Mouse (Mus musculus): ENCODE measurements around the gene Zrsr2. TPM values are rescaled to one million over a fixed set of nuclear protein-coding genes. Genes with fewer than 3 reads are reported as not detected.
A peak's percentile ranks its signal among the peaks of the same experiment; 100 is the strongest.

Zrsr2 gene
- total and polyA plus RNA-seq, 3 experiments = 13.7 to 76.8 (median 14.2) TPM

DNA sequence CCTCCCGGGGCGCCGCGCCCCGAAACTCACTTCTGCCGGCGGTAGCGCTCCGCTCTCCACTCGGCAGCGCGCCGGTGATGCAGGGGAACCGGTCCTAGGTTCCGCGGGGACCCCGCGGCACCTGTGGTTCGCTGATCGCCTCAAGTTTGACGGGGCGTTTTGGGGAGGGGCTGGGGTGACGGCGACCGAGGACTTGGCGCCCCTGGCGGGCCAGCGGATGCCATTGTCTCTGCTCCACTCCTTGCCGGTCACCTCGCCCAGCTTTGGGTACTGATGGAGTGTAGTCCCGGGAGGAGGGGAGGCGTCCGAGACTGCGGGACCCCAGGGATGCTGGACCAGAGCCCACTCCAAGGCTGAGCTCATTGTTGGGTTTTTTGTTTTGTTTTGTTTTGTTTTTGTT is 49.1 kb downstream of the Zrsr2 start:
- Histone ChIP-seq H3K36me3 (replicated peaks in 1 of 2; ENCODE audit: control insufficient read depth in 1 of 2, insufficient read depth in 1 of 2, low read length in 1 of 2) (peaks cover 0 to 3% of the 10 kb centered on the region in 2 experiments), H3K4me3 (replicated peaks in 1 of 3; ENCODE audit: low read depth in 2 of 3, low read length in 2 of 3, poor library complexity in 1 of 3) (peak overlapping the region; percentile 44 to 71 (median 70)), H3K9ac (ENCODE audit: insufficient read depth, low read depth) (peak overlapping the region; percentile 85), H3K27ac (ENCODE audit: insufficient read depth, low read depth) (no peak overlapping the region), H3K27me3 (replicated peaks) (no peaks in the 10 kb centered on the region), H3K79me2 (replicated peaks; ENCODE audit: control insufficient read depth, extremely low read depth, insufficient read depth, poor library complexity, severe bottlenecking) (no peaks in the 10 kb centered on the region), H3K4me1 (ENCODE audit: control insufficient read depth in 1 of 2, insufficient read depth in 2 of 2) (no peaks in the 10 kb centered on the region), H3K9me3 (replicated peaks; ENCODE audit: low read length) (no peaks in the 10 kb centered on the region), H3K4me2 (ENCODE audit: insufficient read depth, low read depth, poor library complexity, severe bottlenecking) (peak overlapping the region; percentile 51; the same call in 1 of the 2 replicates)
- peak in 1 of 2 experiments; percentile 29; a peak in 1 of 4 replicates for TF ChIP-seq CTCF (conservative IDR thresholded peaks at IDR 0.05 in 1 of 2, IDR thresholded peaks at IDR 0.05 in 1 of 2; ENCODE audit: low read depth in 2 of 2, low read length in 2 of 2)
- TF ChIP-seq RAD21 (IDR thresholded peaks at IDR 0.05; ENCODE audit: low read depth, low read length) = peak; percentile 1
- peak; percentile 17; the same call in 1 of the 2 replicates for TF ChIP-seq SMC3 (IDR thresholded peaks at IDR 0.05; ENCODE audit: low read depth, low read length)
- no peak for TF ChIP-seq TCF12 (IDR thresholded peaks at IDR 0.05; ENCODE audit: low read depth, low read length)
- TF ChIP-seq RCOR1 (conservative IDR thresholded peaks at IDR 0.05; ENCODE audit: low read depth, low read length) = no peak
- in situ Hi-C loops (cut with MboI; ENCODE audit: low pct_ligation_motif_present, low pct_unique_long_range_greater_than_20kb, low sequenced_read_pairs) = loop anchor here (25.0 kb wide), 1 partner anchor 197 kb away; no protein-coding TSS in a partner anchor
- DNase-seq (ENCODE audit: extremely low read depth) = peak; percentile 25
- dilution Hi-C loops (cut with MboI; ENCODE audit: extremely low pct_ligation_motif_present, extremely low pct_unique_long_range_greater_than_20kb, low sequenced_read_pairs) = no loop called here

DNA sequence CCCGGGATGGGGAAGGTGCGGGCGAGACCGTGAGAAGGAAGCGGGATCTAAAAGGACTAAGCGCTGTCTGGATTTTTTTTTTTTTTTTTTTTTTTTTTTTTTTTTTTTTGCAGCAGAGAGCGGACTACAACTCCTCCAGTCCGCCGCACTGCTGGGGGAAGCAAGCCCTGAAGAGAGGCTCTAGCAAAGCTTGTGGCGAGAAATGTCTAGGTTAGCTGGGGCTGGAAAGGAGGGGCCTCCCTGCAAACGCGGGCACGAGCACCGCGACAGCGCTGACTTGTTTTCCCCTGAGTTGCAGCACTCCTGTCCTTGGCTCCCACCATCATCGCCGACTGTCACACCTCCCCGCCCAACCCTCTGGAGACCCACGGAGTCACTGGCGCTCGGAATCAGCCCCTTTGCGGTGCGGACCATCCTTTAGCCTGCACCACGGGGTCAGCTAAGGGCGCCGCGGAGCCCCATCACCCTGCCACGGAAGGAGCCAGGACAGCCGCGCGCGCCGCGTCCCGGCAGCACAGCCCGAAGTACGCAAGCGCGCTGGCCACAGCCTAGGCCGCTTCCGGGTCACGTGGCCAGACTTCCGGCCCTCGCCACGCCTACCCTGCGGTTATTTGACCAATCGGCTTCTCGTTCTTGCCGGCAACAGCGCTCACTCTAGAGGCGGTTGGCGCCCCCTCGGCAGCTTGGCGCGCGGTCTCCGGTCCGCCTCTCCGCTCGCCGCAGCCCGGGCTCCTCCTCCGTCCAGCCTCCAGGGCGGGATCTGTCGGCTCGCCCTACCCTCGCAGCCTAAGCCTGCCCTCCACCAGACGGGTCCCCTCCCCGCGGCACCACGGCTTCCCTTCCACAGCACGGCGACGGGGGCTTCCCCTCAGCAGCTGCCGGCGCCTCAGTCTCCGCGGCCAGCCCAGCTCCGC is 49.9 kb downstream of the Zrsr2 start, which contains the start of gene Ap1s2:
TSS of gene Ap1s2 (plus strand) at position 681 of the 914 bp plus-strand sequence.
- in situ Hi-C loops (cut with MboI; ENCODE audit: low pct_ligation_motif_present, low pct_unique_long_range_greater_than_20kb, low sequenced_read_pairs) = loop anchor here (25.0 kb wide), 1 partner anchor 196 kb away; no protein-coding TSS in a partner anchor
- H3K27ac ChIP-seq (ENCODE audit: insufficient read depth, low read depth) = peak within 1 kb of the TSS; percentile 62
- DNase-seq (ENCODE audit: extremely low read depth) = peak; percentile 88

More for the DNA sequence above, 49.9 kb downstream of the Zrsr2 start, which contains the start of gene Ap1s2:
- dilution Hi-C loops (cut with MboI; ENCODE audit: extremely low pct_ligation_motif_present, extremely low pct_unique_long_range_greater_than_20kb, low sequenced_read_pairs) = no loop called here
- Histone ChIP-seq H3K4me2 (ENCODE audit: insufficient read depth, low read depth, poor library complexity, severe bottlenecking) (peak within 1 kb of the TSS; percentile 78), H3K4me1 (ENCODE audit: control insufficient read depth in 1 of 2, insufficient read depth in 2 of 2) (no peaks in the 10 kb centered on the region), H3K27me3 (replicated peaks) (no peaks in the 10 kb centered on the region), H3K9ac (ENCODE audit: insufficient read depth, low read depth) (peak within 1 kb of the TSS; percentile 85), H3K36me3 (replicated peaks in 1 of 2; ENCODE audit: control insufficient read depth in 1 of 2, insufficient read depth in 1 of 2, low read length in 1 of 2) (no peaks in the 10 kb centered on the region), H3K9me3 (replicated peaks; ENCODE audit: low read length) (no peaks in the 10 kb centered on the region), H3K79me2 (replicated peaks; ENCODE audit: control insufficient read depth, extremely low read depth, insufficient read depth, poor library complexity, severe bottlenecking) (no peaks in the 10 kb centered on the region), H3K4me3 (replicated peaks in 1 of 3; ENCODE audit: low read depth in 2 of 3, low read length in 2 of 3, poor library complexity in 1 of 3) (peak within 1 kb of the TSS; percentile 68 to 79 (median 71))
- TF ChIP-seq HCFC1 (IDR thresholded peaks at IDR 0.05; ENCODE audit: low read depth, low read length) (peak; percentile 65), KAT2A (IDR thresholded peaks at IDR 0.05; ENCODE audit: insufficient replicate concordance, low read length) (no peak), POLR2A (IDR thresholded peaks at IDR 0.05; ENCODE audit: low read depth, low read length) (peak; percentile 85), MAX (IDR thresholded peaks at IDR 0.05; ENCODE audit: low read length) (peak; percentile 90), SIN3A (IDR thresholded peaks at IDR 0.05; ENCODE audit: low read length) (peak; percentile 58; the same call in 1 of the 2 replicates), USF1 (IDR thresholded peaks at IDR 0.05; ENCODE audit: low read depth, low read length) (peak; percentile 93), TCF12 (IDR thresholded peaks at IDR 0.05; ENCODE audit: low read depth, low read length) (peak; percentile 40; the same call in 1 of the 2 replicates), ZMIZ1 (IDR thresholded peaks at IDR 0.05; ENCODE audit: low read depth, low read length) (peak; percentile 53; the same call in 1 of the 2 replicates), ETS1 (conservative IDR thresholded peaks at IDR 0.05; ENCODE audit: low read depth, low read length) (no peak), NRF1 (IDR thresholded peaks at IDR 0.05; ENCODE audit: low read depth, low read length) (peak; percentile 81), RCOR1 (conservative IDR thresholded peaks at IDR 0.05; ENCODE audit: low read depth, low read length) (no peak), JUN (IDR thresholded peaks at IDR 0.05; ENCODE audit: insufficient read depth, low read depth, low read length) (no peak), USF2 (conservative IDR thresholded peaks at IDR 0.05; ENCODE audit: low read depth, low read length) (peak; percentile 88), CTCF (conservative IDR thresholded peaks at IDR 0.05 in 1 of 2, IDR thresholded peaks at IDR 0.05 in 1 of 2; ENCODE audit: low read depth in 2 of 2, low read length in 2 of 2) (peak in 1 of 2 experiments; percentile 34; a peak in 2 of 4 replicates), CHD2 (IDR thresholded peaks at IDR 0.05; ENCODE audit: low read length) (no peak), ZNF384 (IDR thresholded peaks at IDR 0.05; ENCODE audit: low read depth, low read length) (peak; percentile 87), ELF1 (IDR thresholded peaks at IDR 0.05; ENCODE audit: low read depth, low read length) (peak; percentile 98), MAFK (IDR thresholded peaks at IDR 0.05; ENCODE audit: insufficient replicate concordance, low read length) (no peak), MXI1 (IDR thresholded peaks at IDR 0.05; ENCODE audit: low read depth, low read length) (peak; percentile 24; the same call in 1 of the 2 replicates), RAD21 (IDR thresholded peaks at IDR 0.05; ENCODE audit: low read depth, low read length) (peak; percentile 9), NELFE (IDR thresholded peaks at IDR 0.05; ENCODE audit: low read depth, low read length) (peak; percentile 84), BHLHE40 (IDR thresholded peaks at IDR 0.05; ENCODE audit: low read depth, low read length) (peak; percentile 35; the same call in 1 of the 2 replicates), MYC (IDR thresholded peaks at IDR 0.05; ENCODE audit: low read depth, low read length) (peak; percentile 14; the same call in 1 of the 2 replicates), POLR2AphosphoS2 (IDR thresholded peaks at IDR 0.05; ENCODE audit: low read depth, low read length) (no peak)
